Mouse (Mus musculus): Measurements from ENCODE around the gene Chml. TPM values are rescaled to one million over a fixed set of nuclear protein-coding genes. Genes with fewer than 3 reads are reported as not detected.

Gene Chml
- total and polyA plus RNA-seq, 2 experiments from 2014 or later = 1.9 to 5.2 TPM

GRCm38 (mm10) chr1:175639072-175639471 is 53.6 kb downstream of the Chml start:
- Histone ChIP-seq H3K36me3 (replicated peaks; ENCODE audit: control insufficient read depth, insufficient read depth, low read length) (no peaks in the 10 kb centered on the region), H3K9ac (replicated peaks; ENCODE audit: low read depth, low read length) (no peak overlapping the region), H3K4me1 (ENCODE audit: control insufficient read depth, insufficient read depth) (no peaks in the 10 kb centered on the region), H3K4me3 (ENCODE audit: low read depth, low read length) (no peak overlapping the region), H3K9me3 (replicated peaks; ENCODE audit: control insufficient read depth, low read length) (no peaks in the 10 kb centered on the region), H3K4me2 (ENCODE audit: low read depth, low read length) (no peak overlapping the region), H3K27ac (ENCODE audit: low read depth) (no peak overlapping the region), H3K27me3 (ENCODE audit: control insufficient read depth, insufficient read depth, low read length) (no peaks in the 10 kb centered on the region)
- DNase-seq (ENCODE audit: low spot score) (no peak), ATAC-seq (ENCODE audit: insufficient read depth, low read depth) (no peak)
- TF ChIP-seq CTCF (IDR thresholded peaks at IDR 0.05; ENCODE audit: low read depth) (no peak), EP300 (IDR thresholded peaks at IDR 0.05; ENCODE audit: low read depth) (no peak)
- 77% methylated on average over 7 of the region's 7 CpGs for WGBS

GRCm38 (mm10) chr1:175637677-175638076 is 55.0 kb downstream of the Chml start:
- H3K36me3 ChIP-seq (replicated peaks; ENCODE audit: control insufficient read depth, insufficient read depth, low read length) = no peaks in the 10 kb centered on the region
- H3K4me2 ChIP-seq (ENCODE audit: low read depth, low read length) = no peak overlapping the region
- TF ChIP-seq CTCF (IDR thresholded peaks at IDR 0.05; ENCODE audit: low read depth) = no peak
- no peak for TF ChIP-seq EP300 (IDR thresholded peaks at IDR 0.05; ENCODE audit: low read depth)
- 65% methylated on average over 7 of the region's 7 CpGs for WGBS
- no peak overlapping the region for H3K9ac ChIP-seq (replicated peaks; ENCODE audit: low read depth, low read length)
- no peak overlapping the region for H3K4me3 ChIP-seq (ENCODE audit: low read depth, low read length)
- no peaks in the 10 kb centered on the region for H3K9me3 ChIP-seq (replicated peaks; ENCODE audit: control insufficient read depth, low read length)
- no peaks in the 10 kb centered on the region for H3K4me1 ChIP-seq (ENCODE audit: control insufficient read depth, insufficient read depth)
- no peak overlapping the region for H3K27ac ChIP-seq (ENCODE audit: low read depth)
- ATAC-seq (ENCODE audit: insufficient read depth, low read depth) = no peak
- H3K27me3 ChIP-seq (ENCODE audit: control insufficient read depth, insufficient read depth, low read length) = no peaks in the 10 kb centered on the region
- no peak for DNase-seq (ENCODE audit: low spot score)

- Histone ChIP-seq H3K27me3 (ENCODE audit: control insufficient read depth, insufficient read depth, low read length) (no peaks in the 10 kb centered on the region), H3K27ac (ENCODE audit: low read depth) (no peak overlapping the region), H3K4me1 (ENCODE audit: control insufficient read depth, insufficient read depth) (no peaks in the 10 kb centered on the region), H3K4me3 (ENCODE audit: low read depth, low read length) (no peak overlapping the region), H3K9me3 (replicated peaks; ENCODE audit: control insufficient read depth, low read length) (no peaks in the 10 kb centered on the region), H3K4me2 (ENCODE audit: low read depth, low read length) (no peak overlapping the region), H3K9ac (replicated peaks; ENCODE audit: low read depth, low read length) (no peak overlapping the region), H3K36me3 (replicated peaks; ENCODE audit: control insufficient read depth, insufficient read depth, low read length) (no peaks in the 10 kb centered on the region)
- WGBS = 94% methylated on average over 14 of the region's 14 CpGs
- no peak for ATAC-seq (ENCODE audit: insufficient read depth, low read depth)
- no peak for DNase-seq (ENCODE audit: low spot score)
- TF ChIP-seq CTCF (IDR thresholded peaks at IDR 0.05; ENCODE audit: low read depth) = no peak
- TF ChIP-seq EP300 (IDR thresholded peaks at IDR 0.05; ENCODE audit: low read depth) = no peak
These were observed 60.2 kb downstream of the Chml start for GRCm38 (mm10) chr1:175632470-175632869.

Other genes starting within 250 kb of the Chml start
- gene Rgs7, start 200.4 kb downstream of the Chml start, total RNA-seq (2014; rRNA removed; ENCODE audit: low replicate concordance) = 0.34 TPM in 1 of 2 replicates, not detected in the other
- 0.49 and 0.55 TPM in 2 replicates for gene Rgs7, start 200.4 kb downstream of the Chml start, polyA plus RNA-seq (2015; fragmentation: Nextera tagmentation; extraction: Ambion mirVana)
- not detected in 2 replicates for gene Kmo, start 72.5 kb downstream of the Chml start, total RNA-seq (2014; rRNA removed; ENCODE audit: low replicate concordance)
- 0.03 and 0.05 TPM in 2 replicates for gene Kmo, start 72.5 kb downstream of the Chml start, polyA plus RNA-seq (2015; fragmentation: Nextera tagmentation; extraction: Ambion mirVana)
- 273 and 284 TPM in 2 replicates for gene Fh1, start 67.3 kb downstream of the Chml start, total RNA-seq (2014; rRNA removed; ENCODE audit: low replicate concordance)
- 417 and 418 TPM in 2 replicates for gene Fh1, start 67.3 kb downstream of the Chml start, polyA plus RNA-seq (2015; fragmentation: Nextera tagmentation; extraction: Ambion mirVana)
- gene Opn3, start 125 bp downstream of the Chml start, total RNA-seq (2014; rRNA removed; ENCODE audit: low replicate concordance) = 19.4 and 22.0 TPM in 2 replicates
- 6.7 and 7.6 TPM in 2 replicates for gene Opn3, start 125 bp downstream of the Chml start, polyA plus RNA-seq (2015; fragmentation: Nextera tagmentation; extraction: Ambion mirVana)
- not detected in 2 replicates for gene Wdr64, start 5.7 kb upstream of the Chml start, total RNA-seq (2014; rRNA removed; ENCODE audit: low replicate concordance)
- gene Wdr64, start 5.7 kb upstream of the Chml start, polyA plus RNA-seq (2015; fragmentation: Nextera tagmentation; extraction: Ambion mirVana) = not detected in 2 replicates
- 13.3 and 22.8 TPM in 2 replicates for gene Exo1, start 187.7 kb upstream of the Chml start, total RNA-seq (2014; rRNA removed; ENCODE audit: low replicate concordance)
- 7.2 and 8.7 TPM in 2 replicates for gene Exo1, start 187.7 kb upstream of the Chml start, polyA plus RNA-seq (2015; fragmentation: Nextera tagmentation; extraction: Ambion mirVana)
- gene Gm38100, start 227.4 kb upstream of the Chml start, total RNA-seq (2014; rRNA removed; ENCODE audit: low replicate concordance) = not detected in 2 replicates
- gene Gm38100, start 227.4 kb upstream of the Chml start, polyA plus RNA-seq (2015; fragmentation: Nextera tagmentation; extraction: Ambion mirVana) = 0.12 and 0.23 TPM in 2 replicates